Mouse (Mus musculus) spleen, adult 2 months (tissue): ENCODE data around the gene Nme7.

Experiments
- CTCF ChIP-seq: fragments of 200-500 bp; IDR thresholded peaks from 2 replicates; pipeline ENCODE4 v1.5.1; 2011; ENCODE audit warnings: mild to moderate bottlenecking, inconsistent platforms; ENCODE audit not compliant: insufficient read depth, insufficient read length, insufficient replicate concordance; ENCODE audit errors: extremely low read depth
- POLR2A ChIP-seq: fragments of 200-500 bp; IDR thresholded peaks from 2 replicates; pipeline ENCODE4 v1.6.1; 2011; ENCODE audit warnings: low read depth, low read length, inconsistent platforms

DNA sequence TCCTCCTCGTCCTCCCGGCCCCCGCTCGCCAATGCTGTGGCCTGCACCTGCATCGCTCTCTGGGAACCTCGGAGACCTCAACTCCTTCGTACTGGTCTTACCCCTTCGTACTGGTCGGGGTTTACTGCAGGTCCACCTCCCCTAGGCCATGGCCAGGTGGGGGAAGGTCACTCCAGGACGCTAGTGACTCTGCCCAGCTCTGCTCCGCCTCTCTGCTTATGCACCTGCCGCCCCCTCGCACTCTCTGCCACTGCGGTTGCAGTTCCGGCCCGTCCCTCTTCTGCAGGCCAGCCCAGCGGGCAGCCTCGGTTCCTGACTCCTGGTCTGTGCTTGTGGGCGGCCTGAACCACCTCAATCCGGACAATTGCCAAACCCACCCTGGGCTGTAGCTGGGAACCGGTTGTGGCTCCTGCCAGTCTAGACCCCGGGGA, 154.7 kb downstream of the Nme7 start:
- no peak for TF ChIP-seq POLR2A
- no peak for TF ChIP-seq CTCF
